Mouse (Mus musculus) neural tube, embryonic 14.5 days (tissue): ENCODE data around the gene Zfp991. TPM values are rescaled to one million over a fixed set of nuclear protein-coding genes. Genes with fewer than 3 reads are reported as not detected.
"Not testable (repeated sequence)": the region's sequence is repeated elsewhere in the genome, so short reads cannot be mapped to it uniquely, and the experiment has no call there.

ENCODE experiments used
- ATAC-seq: fragments of 200-750 bp; cut with Nextera tagmentation; 2 replicates; pipeline ENCODE4 v1.8.0; 2017; ENCODE audit warnings: low read depth, mild to moderate bottlenecking, moderate TSS enrichment, moderate library complexity
- H3K27ac ChIP-seq: fragments of 300-500 bp; sonication (generic); 2 replicates; pipeline ENCODE4 v1.5.1; 2014; ENCODE audit warnings: low read depth, mild to moderate bottlenecking, control low read depth, low read length, moderate library complexity, mixed read lengths
- H3K27me3 ChIP-seq: fragments of 300-500 bp; sonication (generic); 2 replicates; pipeline ENCODE4 v1.6.1; 2014; ENCODE audit warnings: low read length; ENCODE audit not compliant: control insufficient read depth, insufficient read depth
- H3K36me3 ChIP-seq: fragments of 300-500 bp; sonication (generic); 2 replicates; pipeline ENCODE4 v1.6.1; 2014; ENCODE audit warnings: low read length, mixed read lengths; ENCODE audit not compliant: control insufficient read depth, insufficient read depth
- H3K4me1 ChIP-seq: fragments of 300-500 bp; sonication (generic); 2 replicates; pipeline ENCODE4 v1.6.1; 2014; ENCODE audit warnings: low read length; ENCODE audit not compliant: control insufficient read depth, insufficient read depth
- H3K4me2 ChIP-seq: fragments of 300-500 bp; sonication (generic); 2 replicates; pipeline ENCODE4 v1.6.1; 2014; ENCODE audit warnings: mild to moderate bottlenecking, low read depth, low read length, control low read depth
- H3K4me3 ChIP-seq: fragments of 300-500 bp; sonication (generic); 2 replicates; pipeline ENCODE4 v1.5.1; 2014; ENCODE audit warnings: low read depth, low read length, control low read depth, mixed read lengths
- H3K9ac ChIP-seq: fragments of 300-500 bp; sonication (generic); replicated peaks from 2 replicates; pipeline ENCODE4 v1.6.1; 2014; ENCODE audit warnings: low read depth, mild to moderate bottlenecking, control low read depth, low read length, mixed read lengths
- H3K9me3 ChIP-seq: fragments of 300-500 bp; sonication (generic); 2 replicates; pipeline ENCODE4 v1.6.1; 2016; ENCODE audit warnings: low read length; ENCODE audit not compliant: control insufficient read depth
- WGBS: fragments of 180-500 bp; shearing (Covaris S2); extraction: QIAGEN DNeasy Blood & Tissue Kit; methylation state at CpG from one replicate; pipeline ENCODE4 v1.1.7; 2014; 5-methylcytosine and 5-hydroxymethylcytosine counted together
- polyA plus RNA-seq: library from polyadenylated mRNA; unstranded; fragments of >200 nt; fragmentation: Nextera tagmentation; extraction: Ambion mirVana; gene quantifications from 2 replicates; pipeline ENCODE4 v1.2.1, GENCODE M21; 2014

Gene Zfp991
- polyA plus RNA-seq, 1 experiment from 2014 or later, result 7.6 TPM

GRCm38 (mm10) chr4:147201920-147202660 lies 70.3 kb downstream of the Zfp991 start:
- 86% methylated on average over 11 of the region's 16 CpGs for WGBS
- H3K4me1 ChIP-seq, H3K27ac ChIP-seq, ATAC-seq, H3K4me3 ChIP-seq, H3K36me3 ChIP-seq, H3K4me2 ChIP-seq, H3K9ac ChIP-seq, H3K27me3 ChIP-seq, H3K9me3 ChIP-seq: not testable (repeated sequence)

- not testable (repeated sequence) for H3K4me3 ChIP-seq, H3K9me3 ChIP-seq, H3K36me3 ChIP-seq, H3K4me1 ChIP-seq, ATAC-seq, H3K27me3 ChIP-seq, H3K4me2 ChIP-seq, H3K27ac ChIP-seq, H3K9ac ChIP-seq
- 89% methylated on average over 3 of the region's 7 CpGs for WGBS
These were observed 80.5 kb downstream of the Zfp991 start for GRCm38 (mm10) chr4:147212182-147212928.

GRCm38 (mm10) chr4:147214233-147214632 lies 82.4 kb downstream of the Zfp991 start:
- not testable (repeated sequence) for H3K9ac ChIP-seq, H3K4me2 ChIP-seq, H3K36me3 ChIP-seq, H3K27ac ChIP-seq, H3K4me1 ChIP-seq, ATAC-seq, H3K9me3 ChIP-seq, H3K4me3 ChIP-seq, H3K27me3 ChIP-seq
- WGBS, result no CpG with 5 or more reads among the region's 1 CpGs

- H3K4me3 ChIP-seq, H3K27me3 ChIP-seq, H3K9ac ChIP-seq, H3K36me3 ChIP-seq, H3K4me1 ChIP-seq, H3K27ac ChIP-seq, H3K4me2 ChIP-seq, ATAC-seq, H3K9me3 ChIP-seq: not testable (repeated sequence)
- 75% methylated on average over 2 of the region's 4 CpGs for WGBS
These were observed 85.8 kb downstream of the Zfp991 start for GRCm38 (mm10) chr4:147217676-147218075.

GRCm38 (mm10) chr4:147219319-147220070 lies 87.7 kb downstream of the Zfp991 start:
- not testable (repeated sequence) for H3K27ac ChIP-seq, H3K9me3 ChIP-seq, H3K9ac ChIP-seq, H3K27me3 ChIP-seq, H3K4me1 ChIP-seq, ATAC-seq, H3K36me3 ChIP-seq
- Histone ChIP-seq H3K4me3 (peak overlapping the region; percentile 29), H3K4me2 (peak overlapping the region; percentile 40; the same call in 1 of the 2 replicates)
- WGBS, result 68% methylated on average over 48 of the region's 51 CpGs

- H3K9me3 ChIP-seq, H3K4me3 ChIP-seq, ATAC-seq, H3K36me3 ChIP-seq, H3K27ac ChIP-seq, H3K4me2 ChIP-seq, H3K27me3 ChIP-seq, H3K9ac ChIP-seq, H3K4me1 ChIP-seq: not testable (repeated sequence)
- 88% methylated on average over 14 of the region's 20 CpGs for WGBS
These were observed 88.4 kb downstream of the Zfp991 start for GRCm38 (mm10) chr4:147220226-147220625.

GRCm38 (mm10) chr4:147222021-147222420 lies 90.2 kb downstream of the Zfp991 start:
- not testable (repeated sequence) for H3K4me2 ChIP-seq, ATAC-seq, H3K9ac ChIP-seq, H3K36me3 ChIP-seq, H3K4me3 ChIP-seq, H3K9me3 ChIP-seq, H3K4me1 ChIP-seq, H3K27ac ChIP-seq, H3K27me3 ChIP-seq
- 91% methylated on average over 4 of the region's 5 CpGs for WGBS

- not testable (repeated sequence) for H3K4me2 ChIP-seq, H3K4me1 ChIP-seq, ATAC-seq, H3K27ac ChIP-seq, H3K9me3 ChIP-seq, H3K4me3 ChIP-seq, H3K27me3 ChIP-seq, H3K36me3 ChIP-seq, H3K9ac ChIP-seq
- 95% methylated on average over 23 of the region's 24 CpGs for WGBS
These were observed 92.1 kb downstream of the Zfp991 start for GRCm38 (mm10) chr4:147223778-147224435.
